Mouse (Mus musculus) T-helper 1 cell (primary cell): ENCODE results near the gene Pskh1.

Experiments used
- in situ Hi-C: fragments of 300-600 bp; cut with MboI, MseI; formaldehyde crosslinking; loops from one replicate; pipeline ENCODE4 v1.15.1; 2025; ENCODE audit warnings: high pct_unique_total_duplicates

Gene Pskh1

GRCm38 (mm10) chr8:105900180-105900940 lies at the start of gene Pskh1:
Gene Pskh1 (plus strand): TSS chr8:105900441.
- in situ Hi-C loops = no loop called here

DNA sequence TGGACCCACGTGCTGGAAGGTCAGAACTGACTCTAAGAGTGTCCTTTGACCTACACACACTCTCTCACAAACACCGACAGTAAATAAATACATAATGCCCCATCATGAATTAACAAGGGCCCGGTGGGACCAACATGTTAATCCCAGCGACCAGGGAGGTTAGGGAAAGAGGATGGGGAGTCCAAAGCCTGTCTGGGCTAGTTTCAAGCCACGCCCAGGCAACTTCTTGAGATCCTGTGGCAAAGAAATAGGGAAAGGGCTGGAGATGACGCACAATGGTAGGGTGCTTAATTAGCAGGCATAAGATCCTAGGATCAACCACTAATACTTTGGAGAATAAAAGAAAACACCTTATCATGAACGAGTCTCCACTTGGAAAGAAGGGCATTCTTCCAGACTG lies 49.6 kb upstream of the Pskh1 start:
- in situ Hi-C loops = no loop called here

GRCm38 (mm10) chr8:105851651-105852143 lies 48.5 kb upstream of the Pskh1 start:
- in situ Hi-C loops = no loop called here

DNA sequence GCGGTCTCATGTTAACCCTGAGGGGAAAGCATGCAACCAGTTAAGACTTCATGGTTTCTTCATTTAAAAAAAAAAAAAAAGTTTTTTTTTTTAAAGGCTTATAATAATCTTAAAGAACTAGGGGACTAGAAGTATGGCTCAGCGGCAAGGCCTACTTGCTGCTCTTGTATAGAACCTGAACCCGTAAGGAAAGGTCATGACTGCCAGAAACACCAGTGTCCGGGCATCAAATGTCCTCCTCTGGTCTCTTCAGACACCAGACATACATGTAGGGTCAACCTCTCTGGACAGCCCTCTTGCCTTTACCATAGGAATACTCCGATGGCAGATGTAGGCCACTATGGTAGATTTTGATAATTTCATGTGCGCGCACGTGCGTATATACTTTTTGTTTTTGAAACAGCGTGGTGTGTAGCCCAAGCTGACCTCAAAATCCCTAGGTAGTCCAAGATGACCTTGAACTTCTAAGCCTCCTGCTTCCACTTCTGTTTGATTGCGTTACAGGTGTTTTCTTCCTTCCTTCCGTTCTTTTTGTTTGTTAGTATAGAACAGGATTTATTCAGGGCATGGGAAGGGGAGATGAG lies 48.0 kb upstream of the Pskh1 start:
- in situ Hi-C loops = no loop called here

- in situ Hi-C loops = no loop called here
Measured at GRCm38 (mm10) chr8:105853178-105853577, 47.1 kb upstream of the Pskh1 start, which contains the start of gene Cenpt. Gene Cenpt (minus strand): TSS chr8:105853278.

DNA sequence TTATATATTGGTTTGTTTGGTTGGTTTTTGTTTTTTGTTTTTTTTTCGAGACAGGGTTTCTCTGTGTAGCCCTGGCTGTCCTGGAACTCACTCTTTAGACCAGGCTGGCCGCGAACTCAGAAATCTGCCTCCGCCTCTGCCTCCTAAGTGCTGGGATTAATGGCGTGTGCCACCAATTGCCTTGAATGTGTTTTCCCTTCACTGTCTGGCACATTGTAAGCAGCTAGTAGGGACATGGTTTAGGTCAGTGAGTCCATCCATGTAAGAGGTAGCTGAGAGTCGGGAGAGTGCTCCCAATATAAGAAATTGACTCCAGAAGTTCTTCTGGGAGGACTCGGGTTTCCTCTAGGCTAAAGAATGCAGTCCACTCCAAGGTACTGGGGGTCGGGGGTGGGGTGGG lies 45.9 kb upstream of the Pskh1 start:
- in situ Hi-C loops = no loop called here

DNA sequence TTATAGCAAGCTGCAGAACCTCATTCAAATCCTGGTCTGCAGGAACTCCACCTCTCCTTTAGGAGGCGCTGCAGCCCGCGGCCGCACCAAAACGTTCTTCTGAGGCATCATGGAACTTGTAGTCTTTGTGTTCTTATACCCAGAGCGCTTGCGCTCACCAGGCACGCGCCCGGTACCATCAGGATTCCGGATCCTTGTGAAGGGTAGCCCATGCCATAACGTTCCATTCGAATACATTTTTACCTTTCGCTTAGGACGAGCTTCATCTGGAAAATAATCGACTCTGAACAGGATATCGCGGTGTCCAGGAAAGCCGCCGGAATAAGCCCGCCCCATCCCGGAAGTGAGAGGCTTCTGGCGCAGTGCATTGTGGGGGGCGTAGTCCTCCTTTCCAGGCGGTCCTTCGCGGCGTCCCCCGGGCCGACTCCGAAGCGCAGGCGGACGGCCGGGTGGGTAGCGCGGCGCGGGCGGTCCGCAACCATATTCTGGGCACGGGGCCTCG lies 45.5 kb upstream of the Pskh1 start, which contains the start of gene Thap11:
Gene Thap11 (plus strand): TSS at position 418 of the 502 bp plus-strand sequence.
- in situ Hi-C loops = no loop called here

DNA sequence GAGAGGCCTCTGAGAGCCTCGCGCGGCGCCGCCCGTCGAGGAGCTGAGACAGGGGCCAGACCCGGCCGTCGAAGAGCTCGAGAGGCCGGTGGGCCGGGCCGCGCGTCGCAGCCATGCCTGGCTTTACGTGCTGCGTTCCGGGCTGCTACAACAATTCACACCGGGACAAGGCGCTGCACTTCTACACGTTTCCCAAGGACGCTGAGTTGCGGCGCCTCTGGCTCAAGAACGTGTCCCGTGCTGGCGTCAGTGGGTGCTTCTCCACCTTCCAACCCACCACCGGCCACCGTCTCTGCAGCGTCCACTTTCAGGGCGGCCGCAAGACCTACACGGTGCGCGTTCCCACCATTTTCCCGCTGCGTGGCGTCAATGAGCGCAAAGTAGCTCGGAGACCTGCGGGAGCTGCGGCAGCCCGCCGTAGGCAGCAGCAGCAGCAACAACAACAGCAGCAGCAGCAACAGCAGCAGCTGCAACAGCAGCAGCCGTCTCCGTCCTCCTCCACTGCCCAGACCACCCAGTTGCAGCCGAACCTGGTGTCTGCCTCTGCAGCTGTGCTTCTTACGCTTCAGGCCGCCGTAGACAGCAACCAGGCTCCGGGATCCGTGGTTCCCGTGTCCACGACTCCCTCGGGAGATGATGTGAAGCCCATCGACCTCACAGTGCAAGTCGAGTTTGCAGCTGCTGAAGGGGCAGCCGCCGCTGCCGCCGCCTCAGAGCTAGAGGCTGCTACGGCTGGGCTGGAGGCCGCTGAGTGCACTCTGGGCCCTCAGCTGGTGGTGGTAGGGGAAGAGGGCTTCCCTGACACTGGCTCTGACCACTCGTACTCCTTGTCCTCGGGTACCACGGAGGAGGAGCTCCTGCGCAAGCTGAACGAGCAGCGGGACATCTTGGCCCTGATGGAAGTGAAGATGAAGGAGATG lies 44.7 kb upstream of the Pskh1 start:
- in situ Hi-C loops = no loop called here

GRCm38 (mm10) chr8:105856168-105856835 lies 43.9 kb upstream of the Pskh1 start:
- in situ Hi-C loops = no loop called here

DNA sequence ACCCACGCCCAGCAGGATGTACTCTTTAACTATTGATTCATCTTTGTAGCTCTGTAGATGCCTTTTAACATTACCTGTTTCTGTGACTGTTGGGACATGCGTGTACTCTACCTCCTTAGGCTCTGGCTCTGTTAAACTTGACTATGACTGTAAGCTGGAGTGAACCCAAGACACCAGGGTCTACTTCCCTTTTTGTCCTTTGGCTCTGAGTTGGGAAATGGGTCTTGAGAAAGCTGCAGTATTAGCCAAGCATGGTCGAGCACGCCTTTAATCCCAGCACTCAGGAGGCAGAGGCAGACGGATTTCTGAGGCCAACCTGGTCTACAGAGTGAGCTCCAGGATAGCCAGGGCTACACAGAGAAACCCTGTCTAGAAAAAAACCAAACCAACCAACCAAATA lies 41.7 kb upstream of the Pskh1 start:
- in situ Hi-C loops = no loop called here

DNA sequence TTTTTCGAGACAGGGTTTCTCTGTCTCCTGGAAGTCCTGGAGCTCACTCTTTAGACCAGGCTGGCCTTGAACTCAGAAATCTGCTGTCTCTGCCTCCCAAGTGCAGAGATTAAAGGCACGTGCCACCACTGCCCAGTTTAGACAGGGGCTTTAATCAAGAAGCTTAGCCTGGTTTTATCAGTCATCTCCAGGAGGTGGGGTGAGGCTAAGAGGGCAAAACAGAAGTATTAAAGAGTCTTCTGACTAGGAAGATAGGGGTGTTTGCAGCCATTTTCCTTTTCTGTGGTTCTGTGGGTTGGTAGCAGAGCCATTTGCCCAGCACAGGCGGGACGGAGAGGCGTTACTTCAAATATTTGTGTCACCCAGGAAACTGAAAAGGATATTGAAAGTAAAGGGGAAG lies 40.9 kb upstream of the Pskh1 start:
- in situ Hi-C loops = no loop called here

DNA sequence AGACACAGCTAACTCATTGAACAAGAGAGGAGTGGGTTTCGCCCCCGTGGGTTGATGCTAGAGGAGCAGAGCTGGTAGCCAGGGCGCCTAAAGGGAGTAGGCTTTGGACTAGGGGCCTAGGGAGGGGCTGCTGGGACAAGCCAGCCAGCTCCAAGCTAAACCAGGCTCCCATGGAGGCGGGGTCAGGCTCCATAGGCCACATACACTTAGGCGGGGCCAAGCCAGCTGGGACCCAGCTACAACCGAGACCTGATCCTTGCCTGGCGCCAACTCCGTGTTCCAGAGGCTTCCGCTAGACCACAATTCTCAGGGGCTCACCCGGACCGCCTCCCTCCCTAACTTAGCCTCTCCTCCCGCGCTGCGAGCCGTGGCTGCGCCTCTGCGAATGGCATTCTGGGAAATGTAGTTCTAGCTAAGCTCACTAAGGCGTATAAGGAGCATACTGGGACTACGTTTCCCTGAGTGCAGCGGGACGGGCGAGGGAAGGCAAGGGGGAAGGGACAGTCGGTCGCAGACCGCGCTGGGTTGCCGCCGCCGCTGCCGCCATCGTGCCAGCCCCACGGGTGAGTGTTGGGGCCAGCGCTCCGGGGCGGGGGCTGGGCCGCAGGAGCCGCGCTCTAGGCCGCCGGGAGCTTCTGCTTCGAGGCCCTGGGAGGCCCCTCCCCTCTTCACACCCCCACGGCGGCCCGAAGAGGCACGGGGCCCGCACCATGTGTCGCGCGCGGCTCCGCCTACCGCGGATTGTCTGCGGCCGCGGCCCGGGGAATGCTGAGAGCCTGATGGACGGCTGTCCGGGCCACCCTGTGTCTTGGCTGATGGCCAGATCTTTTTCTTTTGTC lies 39.9 kb upstream of the Pskh1 start, which contains the start of gene Nutf2:
Gene Nutf2 (plus strand): TSS at position 438 of the 839 bp plus-strand sequence.
- in situ Hi-C loops = no loop called here

GRCm38 (mm10) chr8:105861951-105862350 lies 38.3 kb upstream of the Pskh1 start:
- in situ Hi-C loops = no loop called here

DNA sequence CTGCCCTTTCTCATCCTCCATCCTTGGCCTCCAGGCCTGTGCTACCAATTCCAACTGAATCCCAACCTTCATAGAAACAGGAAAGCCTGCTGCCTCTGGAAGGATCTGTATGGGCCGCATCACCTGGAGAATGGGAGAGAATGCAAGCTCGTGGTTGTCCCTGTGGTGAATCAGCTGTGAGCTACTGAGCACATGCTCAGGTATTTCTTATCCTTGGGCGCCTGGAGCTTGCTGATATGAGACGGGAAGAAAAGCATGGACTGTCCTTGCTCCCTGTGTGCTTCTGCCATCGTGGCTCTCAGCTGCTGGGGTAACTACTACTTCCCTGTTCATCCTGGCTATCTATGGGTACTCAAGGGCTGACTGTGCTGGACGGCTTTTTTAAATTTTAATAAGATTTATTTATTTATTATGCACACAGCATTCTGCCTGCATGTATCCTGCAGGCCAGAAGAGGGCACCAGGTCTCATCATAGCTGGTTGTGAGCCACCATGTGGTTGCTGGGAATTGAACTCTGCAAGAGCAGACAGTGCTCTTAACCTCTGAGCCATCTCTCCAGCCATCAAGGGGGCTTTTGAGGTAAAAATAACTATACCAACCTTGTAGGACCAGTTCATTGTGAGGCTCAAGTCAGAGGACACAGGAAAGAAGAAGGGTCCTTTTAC lies 33.7 kb upstream of the Pskh1 start:
- in situ Hi-C loops = no loop called here

DNA sequence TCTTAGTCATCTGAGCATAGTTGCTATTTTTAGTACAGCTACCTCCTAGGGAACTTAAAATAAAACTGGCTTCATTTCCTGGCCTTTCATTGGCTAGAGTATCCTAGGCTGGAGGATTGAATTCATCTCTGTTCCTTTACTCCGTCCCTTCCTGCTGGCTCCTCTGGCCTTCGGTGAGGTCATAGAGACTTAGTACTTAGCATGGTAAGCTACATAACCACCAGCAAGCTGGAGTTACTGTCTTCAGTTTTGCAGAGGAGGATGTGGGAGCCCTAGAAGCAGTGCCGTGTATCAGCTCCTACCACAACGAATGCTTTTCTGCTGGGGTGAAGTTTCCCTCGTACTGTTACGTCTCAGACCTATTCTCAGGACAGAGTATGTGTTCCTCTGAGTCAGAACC lies 25.9 kb upstream of the Pskh1 start:
- in situ Hi-C loops = no loop called here

DNA sequence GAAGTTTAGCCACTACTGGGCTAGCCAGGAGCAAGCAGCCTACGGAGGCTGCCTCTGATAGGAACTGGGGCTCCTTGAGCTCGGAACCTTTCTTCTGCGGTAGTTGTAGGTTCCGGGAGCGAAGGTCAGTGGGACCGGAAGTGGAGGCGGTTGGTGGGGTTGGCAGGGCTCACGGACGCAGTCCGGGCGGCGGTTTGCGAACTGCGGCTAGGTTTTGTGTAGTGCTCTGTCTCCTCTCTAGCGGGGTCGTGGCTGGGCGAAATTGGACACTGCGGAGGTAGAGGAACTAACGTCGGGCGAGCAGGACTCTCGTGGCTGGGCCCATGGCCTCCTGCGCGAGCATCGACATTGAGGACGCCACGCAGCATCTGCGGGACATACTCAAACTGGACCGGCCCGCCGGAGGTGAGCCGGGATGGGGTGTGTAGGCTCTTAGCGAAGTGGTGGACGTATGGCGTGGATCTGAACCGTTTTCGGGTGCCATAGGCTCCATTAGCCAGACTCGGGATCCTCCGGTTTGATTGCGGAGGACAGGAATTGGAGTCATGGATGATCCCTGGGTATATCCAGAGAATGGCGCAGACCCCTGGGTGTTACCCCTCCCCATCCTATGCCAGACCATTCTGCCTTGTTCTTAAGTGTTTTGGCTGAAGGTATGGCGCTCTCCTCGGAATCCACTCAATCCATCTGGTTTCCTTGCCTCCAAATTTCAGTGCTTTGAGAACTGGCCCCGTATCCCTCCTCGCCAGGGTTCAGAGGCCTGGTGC lies 19.3 kb upstream of the Pskh1 start, which contains the start of gene Edc4:
Gene Edc4 (plus strand): TSS at position 128 of the 767 bp plus-strand sequence.
- in situ Hi-C loops = no loop called here

GRCm38 (mm10) chr8:105889756-105890465 lies 10.3 kb upstream of the Pskh1 start:
- in situ Hi-C loops = loop anchor here (5.0 kb wide), 1 partner anchor 42 kb away; the partner anchor contains the start of gene Ctrl

DNA sequence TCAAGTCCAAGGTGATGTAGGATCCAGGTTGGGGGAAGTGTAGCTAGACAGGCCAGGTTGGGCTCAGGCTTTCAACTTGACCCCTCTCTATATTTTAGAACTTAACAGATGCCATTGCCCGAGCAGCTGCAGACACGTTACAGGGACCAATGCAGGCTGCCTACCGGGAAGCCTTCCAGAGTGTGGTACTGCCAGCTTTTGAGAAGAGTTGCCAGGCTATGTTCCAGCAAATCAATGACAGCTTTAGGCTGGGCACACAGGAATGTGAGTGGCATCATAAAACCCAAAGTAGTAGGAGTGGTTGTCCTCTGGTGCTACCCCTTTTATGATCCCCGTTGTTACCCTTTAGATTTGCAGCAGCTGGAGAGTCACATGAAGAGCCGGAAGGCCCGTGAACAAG lies 9.4 kb upstream of the Pskh1 start:
- in situ Hi-C loops = loop anchor here (5.0 kb wide), 1 partner anchor 41 kb away; the partner anchor contains the start of gene Ctrl
